Mouse (Mus musculus): ENCODE results near the gene 4930486L24Rik. TPM values are rescaled to one million over a fixed set of nuclear protein-coding genes. Genes with fewer than 3 reads are reported as not detected.

4930486L24Rik gene
- total RNA-seq, 2 experiments from 2014 or later = 0.42 TPM; not detected in 1

Other genes with a start within 250 kb of the 4930486L24Rik start
- gene BC051665, start 78.1 kb downstream of the 4930486L24Rik start, total RNA-seq (2021) = not detected
- not detected for gene Ctsll3, start 61.6 kb downstream of the 4930486L24Rik start, total RNA-seq (2021)
- gene Gm49392, start 32.4 kb upstream of the 4930486L24Rik start, total RNA-seq (2021) = 1 to 10 TPM; 1.2 to 2.0 TPM
- 10 to 100 TPM in 1 of 2 experiments, 1 to 10 TPM in 1; 9.6 to 11.8 TPM for gene Ctla2b, start 33.0 kb upstream of the 4930486L24Rik start, total RNA-seq (2021)
- not detected for gene Tpbpb, start 40.4 kb upstream of the 4930486L24Rik start, total RNA-seq (2021)
- gene Gm49393, start 71.1 kb upstream of the 4930486L24Rik start, total RNA-seq (2021) = under 1 TPM in 1 of 2 experiments, not detected in 1; 0.59 TPM
- gene Gm49391, start 72.1 kb upstream of the 4930486L24Rik start, total RNA-seq (2021) = 1 to 10 TPM; 1.8 to 7.9 TPM
- gene Ctla2a, start 72.2 kb upstream of the 4930486L24Rik start, total RNA-seq (2021) = 10 to 100 TPM; 80.3 to 99.9 TPM
- gene Tpbpa, start 77.5 kb upstream of the 4930486L24Rik start, total RNA-seq (2021) = not detected
- gene Ctsj, start 141.5 kb upstream of the 4930486L24Rik start, total RNA-seq (2021) = not detected
- not detected for gene Ctsq, start 176.2 kb upstream of the 4930486L24Rik start, total RNA-seq (2021)

Data from heart, adult 18-20 months (tissue).